Mouse (Mus musculus): Measurements from ENCODE around the gene Cntnap2. TPM values are rescaled to one million over a fixed set of nuclear protein-coding genes. Genes with fewer than 3 reads are reported as not detected.
"Not testable (repeated sequence)": the region's sequence is repeated elsewhere in the genome, so short reads cannot be mapped to it uniquely, and the experiment has no call there.

The Cntnap2 gene
- total and polyA plus RNA-seq, 2 experiments from 2014 or later = 39.8 to 76.6 TPM

- Histone ChIP-seq H3K9ac (replicated peaks; ENCODE audit: low read length) (no peak overlapping the region), H3K27me3 (ENCODE audit: insufficient read depth, low read length) (no peaks in the 10 kb centered on the region), H3K27ac (no peak overlapping the region), H3K9me3 (ENCODE audit: low read length) (no peaks in the 10 kb centered on the region), H3K4me1 (ENCODE audit: insufficient read depth, low read length) (no peaks in the 10 kb centered on the region), H3K36me3 (ENCODE audit: insufficient read depth, low read length) (no peaks in the 10 kb centered on the region), H3K4me3 (ENCODE audit: low read length) (no peak overlapping the region), H3K4me2 (ENCODE audit: low read depth, low read length) (no peak overlapping the region)
- peak; percentile 52 for DNase-seq (ENCODE audit: low spot score)
- TF ChIP-seq CTCF (IDR thresholded peaks at IDR 0.05; ENCODE audit: low read depth) = no peak
- 29% methylated on average over 1 of the region's 1 CpGs for WGBS
- peak; percentile 64; the same call in 1 of the 2 replicates for ATAC-seq
These were observed 2220.0 kb downstream of the Cntnap2 start for GRCm38 (mm10) chr6:47279183-47279582.

- DNase-seq (ENCODE audit: low spot score) = no peak
- Histone ChIP-seq H3K27me3 (ENCODE audit: insufficient read depth, low read length) (no peaks in the 10 kb centered on the region), H3K4me3 (ENCODE audit: low read length) (no peak overlapping the region), H3K9ac (replicated peaks; ENCODE audit: low read length) (no peak overlapping the region), H3K4me1 (ENCODE audit: insufficient read depth, low read length) (no peaks in the 10 kb centered on the region), H3K4me2 (ENCODE audit: low read depth, low read length) (no peak overlapping the region), H3K27ac (no peak overlapping the region), H3K36me3 (ENCODE audit: insufficient read depth, low read length) (no peaks in the 10 kb centered on the region), H3K9me3 (ENCODE audit: low read length) (no peaks in the 10 kb centered on the region)
- no peak for TF ChIP-seq CTCF (IDR thresholded peaks at IDR 0.05; ENCODE audit: low read depth)
- ATAC-seq = no peak
These were observed 2222.4 kb downstream of the Cntnap2 start for GRCm38 (mm10) chr6:47281584-47281983.

- 0 out of 2 replicates have a peak, but pooled peaks have one; percentile 12 for ATAC-seq
- DNase-seq (ENCODE audit: low spot score) = no peak
- Histone ChIP-seq H3K9me3 (ENCODE audit: low read length) (no peaks in the 10 kb centered on the region), H3K4me2 (ENCODE audit: low read depth, low read length) (no peak overlapping the region), H3K9ac (replicated peaks; ENCODE audit: low read length) (no peak overlapping the region), H3K36me3 (ENCODE audit: insufficient read depth, low read length) (no peaks in the 10 kb centered on the region), H3K27ac (no peak overlapping the region), H3K4me3 (ENCODE audit: low read length) (no peak overlapping the region), H3K27me3 (ENCODE audit: insufficient read depth, low read length) (no peaks in the 10 kb centered on the region), H3K4me1 (ENCODE audit: insufficient read depth, low read length) (no peaks in the 10 kb centered on the region)
- TF ChIP-seq CTCF (IDR thresholded peaks at IDR 0.05; ENCODE audit: low read depth) = peak; percentile 58
- whole genome bisulfite sequencing = 48% methylated on average over 2 of the region's 2 CpGs
These were observed 2225.6 kb downstream of the Cntnap2 start for GRCm38 (mm10) chr6:47284794-47285193.

- Histone ChIP-seq H3K4me2 (ENCODE audit: low read depth, low read length) (no peak overlapping the region), H3K9me3 (ENCODE audit: low read length) (no peaks in the 10 kb centered on the region), H3K4me3 (ENCODE audit: low read length) (no peak overlapping the region), H3K27me3 (ENCODE audit: insufficient read depth, low read length) (no peaks in the 10 kb centered on the region), H3K36me3 (ENCODE audit: insufficient read depth, low read length) (no peaks in the 10 kb centered on the region), H3K9ac (replicated peaks; ENCODE audit: low read length) (no peak overlapping the region), H3K27ac (no peak overlapping the region), H3K4me1 (ENCODE audit: insufficient read depth, low read length) (no peaks in the 10 kb centered on the region)
- WGBS = 48% methylated on average over 1 of the region's 1 CpGs
- TF ChIP-seq CTCF (IDR thresholded peaks at IDR 0.05; ENCODE audit: low read depth) = no peak
- no peak for DNase-seq (ENCODE audit: low spot score)
- peak; percentile 36; the same call in 1 of the 2 replicates for ATAC-seq
These were observed 2226.6 kb downstream of the Cntnap2 start for GRCm38 (mm10) chr6:47285742-47286141.

GRCm38 (mm10) chr6:47286247-47286967 lies 2227.2 kb downstream of the Cntnap2 start:
- not testable (repeated sequence) for H3K9ac ChIP-seq (replicated peaks; ENCODE audit: low read length); H3K4me3 ChIP-seq (ENCODE audit: low read length); H3K36me3 ChIP-seq (ENCODE audit: insufficient read depth, low read length); H3K27ac ChIP-seq; DNase-seq (ENCODE audit: low spot score); H3K4me1 ChIP-seq (ENCODE audit: insufficient read depth, low read length); H3K9me3 ChIP-seq (ENCODE audit: low read length); H3K27me3 ChIP-seq (ENCODE audit: insufficient read depth, low read length); H3K4me2 ChIP-seq (ENCODE audit: low read depth, low read length)
- peak; percentile 65 for ATAC-seq
- 49% methylated on average over 12 of the region's 12 CpGs for WGBS

GRCm38 (mm10) chr6:47287722-47288121 lies 2228.6 kb downstream of the Cntnap2 start:
- 35% methylated on average over 1 of the region's 1 CpGs for WGBS
- H3K4me3 ChIP-seq (ENCODE audit: low read length) = no peak overlapping the region
- no peaks in the 10 kb centered on the region for H3K4me1 ChIP-seq (ENCODE audit: insufficient read depth, low read length)
- no peaks in the 10 kb centered on the region for H3K9me3 ChIP-seq (ENCODE audit: low read length)
- H3K36me3 ChIP-seq (ENCODE audit: insufficient read depth, low read length) = no peaks in the 10 kb centered on the region
- H3K9ac ChIP-seq (replicated peaks; ENCODE audit: low read length) = no peak overlapping the region
- ATAC-seq (no peak), DNase-seq (ENCODE audit: low spot score) (no peak)
- TF ChIP-seq CTCF (IDR thresholded peaks at IDR 0.05; ENCODE audit: low read depth) = no peak
- H3K4me2 ChIP-seq (ENCODE audit: low read depth, low read length) = no peak overlapping the region
- H3K27me3 ChIP-seq (ENCODE audit: insufficient read depth, low read length) = no peaks in the 10 kb centered on the region
- H3K27ac ChIP-seq = no peak overlapping the region

GRCm38 (mm10) chr6:47291973-47292372 lies 2232.8 kb downstream of the Cntnap2 start:
- Histone ChIP-seq H3K4me1 (ENCODE audit: insufficient read depth, low read length) (no peaks in the 10 kb centered on the region), H3K9me3 (ENCODE audit: low read length) (no peaks in the 10 kb centered on the region), H3K27me3 (ENCODE audit: insufficient read depth, low read length) (no peaks in the 10 kb centered on the region), H3K4me3 (ENCODE audit: low read length) (no peak overlapping the region), H3K4me2 (ENCODE audit: low read depth, low read length) (no peak overlapping the region), H3K27ac (no peak overlapping the region), H3K36me3 (ENCODE audit: insufficient read depth, low read length) (no peaks in the 10 kb centered on the region), H3K9ac (replicated peaks; ENCODE audit: low read length) (no peak overlapping the region)
- ATAC-seq = no peak
- DNase-seq (ENCODE audit: low spot score) = peak; percentile 35
- no peak for TF ChIP-seq CTCF (IDR thresholded peaks at IDR 0.05; ENCODE audit: low read depth)
